Mouse (Mus musculus): ENCODE results near the gene Cdc26. TPM values are rescaled to one million over a fixed set of nuclear protein-coding genes. Genes with fewer than 3 reads are reported as not detected.

The Cdc26 gene
- polyA plus RNA-seq, 1 experiment from 2014 or later = 99.8 TPM

- H3K4me2 ChIP-seq (ENCODE audit: low read length) = no peak overlapping the region
- H3K9ac ChIP-seq (replicated peaks; ENCODE audit: low read depth, low read length) = no peak overlapping the region
- H3K4me3 ChIP-seq (replicated peaks; ENCODE audit: low read length) = no peak overlapping the region
- no peaks in the 10 kb centered on the region for H3K9me3 ChIP-seq (ENCODE audit: control insufficient read depth, low read length)
- no peak for ATAC-seq
- no peak overlapping the region for H3K27ac ChIP-seq (ENCODE audit: low read length)
- H3K27me3 ChIP-seq (replicated peaks; ENCODE audit: control insufficient read depth, insufficient read depth, low read length) = no peaks in the 10 kb centered on the region
- 94% methylated on average over 5 of the region's 5 CpGs for WGBS
- no peaks in the 10 kb centered on the region for H3K4me1 ChIP-seq (replicated peaks; ENCODE audit: control insufficient read depth, insufficient read depth, low read length)
- peaks cover 12% of the 10 kb centered on the region for H3K36me3 ChIP-seq (ENCODE audit: control insufficient read depth, insufficient read depth)
Measured at GRCm38 (mm10) chr4:62338536-62338935, 69.9 kb downstream of the Cdc26 start.

Other genes starting within 250 kb of the Cdc26 start
- gene Zfp37, start 177.6 kb downstream of the Cdc26 start, polyA plus RNA-seq (2015; fragmentation: Nextera tagmentation; extraction: Ambion mirVana) = 22.8 and 22.9 TPM in 2 replicates
- 13.0 and 15.6 TPM in 2 replicates for gene Slc31a2, start 146.1 kb downstream of the Cdc26 start, polyA plus RNA-seq (2015; fragmentation: Nextera tagmentation; extraction: Ambion mirVana)
- 23.5 and 24.0 TPM in 2 replicates for gene Fkbp15, start 48.1 kb downstream of the Cdc26 start, polyA plus RNA-seq (2015; fragmentation: Nextera tagmentation; extraction: Ambion mirVana)
- 39.6 and 43.2 TPM in 2 replicates for gene Slc31a1, start 47.9 kb downstream of the Cdc26 start, polyA plus RNA-seq (2015; fragmentation: Nextera tagmentation; extraction: Ambion mirVana)
- 17.0 and 18.7 TPM in 2 replicates for gene Prpf4, start 155 bp upstream of the Cdc26 start, polyA plus RNA-seq (2015; fragmentation: Nextera tagmentation; extraction: Ambion mirVana)
- not detected in 2 replicates for gene Rnf183, start 26.6 kb upstream of the Cdc26 start, polyA plus RNA-seq (2015; fragmentation: Nextera tagmentation; extraction: Ambion mirVana)
- 9.8 and 13.8 TPM in 2 replicates for gene Wdr31, start 62.3 kb upstream of the Cdc26 start, polyA plus RNA-seq (2015; fragmentation: Nextera tagmentation; extraction: Ambion mirVana)
- gene Bspry, start 71.4 kb upstream of the Cdc26 start, polyA plus RNA-seq (2015; fragmentation: Nextera tagmentation; extraction: Ambion mirVana) = 0.62 and 0.71 TPM in 2 replicates
- gene Hdhd3, start 94.8 kb upstream of the Cdc26 start, polyA plus RNA-seq (2015; fragmentation: Nextera tagmentation; extraction: Ambion mirVana) = 9.7 and 10.8 TPM in 2 replicates
- 67.7 and 68.4 TPM in 2 replicates for gene Alad, start 111.3 kb upstream of the Cdc26 start, polyA plus RNA-seq (2015; fragmentation: Nextera tagmentation; extraction: Ambion mirVana)
- gene Pole3, start 116.4 kb upstream of the Cdc26 start, polyA plus RNA-seq (2015; fragmentation: Nextera tagmentation; extraction: Ambion mirVana) = 81.6 and 92.0 TPM in 2 replicates
- 0.58 and 0.61 TPM in 2 replicates for gene 4933430I17Rik, start 116.7 kb upstream of the Cdc26 start, polyA plus RNA-seq (2015; fragmentation: Nextera tagmentation; extraction: Ambion mirVana)
- gene Rgs3, start 151.2 kb upstream of the Cdc26 start, polyA plus RNA-seq (2015; fragmentation: Nextera tagmentation; extraction: Ambion mirVana) = 44.8 and 50.4 TPM in 2 replicates

All from forebrain, embryonic 16.5 days (tissue).